Mouse (Mus musculus): Measurements from ENCODE around the gene Mgea5. TPM values are rescaled to one million over a fixed set of nuclear protein-coding genes. Genes with fewer than 3 reads are reported as not detected.

Gene Mgea5
- polyA plus RNA-seq, 1 experiment: 134 TPM

DNA sequence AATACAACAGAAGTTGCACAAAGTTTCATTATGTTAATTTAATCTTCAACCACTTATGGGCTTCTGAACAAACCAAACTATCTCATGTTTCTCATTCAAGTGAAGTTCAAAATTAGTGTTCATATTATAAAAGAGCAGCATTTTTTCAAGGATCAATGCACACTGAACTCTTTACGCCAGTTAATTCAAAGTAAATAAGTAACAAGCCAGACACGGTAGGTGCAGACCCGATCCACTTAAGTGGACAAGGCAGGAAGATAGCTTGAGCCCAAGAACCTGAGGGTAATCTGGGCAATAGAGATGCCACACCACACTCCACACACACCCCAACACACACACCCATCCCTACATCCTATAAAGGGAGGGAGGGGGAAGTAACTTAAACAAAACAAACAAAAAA, 30.1 kb downstream of the Mgea5 start:
- no peak overlapping the region for H3K27ac ChIP-seq (ENCODE audit: insufficient read depth, low read length)
- H3K4me3 ChIP-seq (ENCODE audit: insufficient read depth, low read length): no peak overlapping the region
- 0 out of 2 replicates have a peak, but pooled peaks cover 2% of the 10 kb centered on the region for H3K4me1 ChIP-seq (ENCODE audit: control insufficient read depth, insufficient read depth, low read length)
- no peak for TF ChIP-seq POLR2A (IDR thresholded peaks at IDR 0.05; ENCODE audit: extremely low read depth, insufficient read depth, low read length)
- no peak for TF ChIP-seq CTCF (IDR thresholded peaks at IDR 0.05; ENCODE audit: extremely low read depth, insufficient read depth, low read length)

DNA sequence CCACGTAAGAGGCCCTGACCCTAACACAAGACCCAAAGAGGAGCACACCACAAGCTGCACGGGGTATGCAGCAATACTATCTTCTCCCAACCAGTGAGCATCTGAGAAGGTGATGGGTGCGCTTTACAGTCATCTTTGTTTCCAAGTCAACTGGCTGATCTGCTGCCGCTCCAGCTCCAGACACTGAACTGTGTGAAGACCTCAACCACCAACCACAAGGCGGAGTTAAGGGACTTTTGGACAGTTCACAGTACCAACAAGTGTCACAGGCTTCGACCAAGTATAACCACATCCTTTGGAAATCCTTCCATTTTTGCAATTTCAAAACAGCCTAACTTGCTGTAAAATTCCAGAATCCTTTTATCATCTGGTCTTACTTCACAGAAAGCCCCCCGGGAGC, 31.8 kb downstream of the Mgea5 start:
- H3K27ac ChIP-seq (ENCODE audit: insufficient read depth, low read length): no peak overlapping the region
- TF ChIP-seq POLR2A (IDR thresholded peaks at IDR 0.05; ENCODE audit: extremely low read depth, insufficient read depth, low read length) (no peak), CTCF (IDR thresholded peaks at IDR 0.05; ENCODE audit: extremely low read depth, insufficient read depth, low read length) (no peak)
- no peak overlapping the region for H3K4me3 ChIP-seq (ENCODE audit: insufficient read depth, low read length)
- H3K4me1 ChIP-seq (ENCODE audit: control insufficient read depth, insufficient read depth, low read length): 0 out of 2 replicates have a peak, but pooled peaks cover 2% of the 10 kb centered on the region

DNA sequence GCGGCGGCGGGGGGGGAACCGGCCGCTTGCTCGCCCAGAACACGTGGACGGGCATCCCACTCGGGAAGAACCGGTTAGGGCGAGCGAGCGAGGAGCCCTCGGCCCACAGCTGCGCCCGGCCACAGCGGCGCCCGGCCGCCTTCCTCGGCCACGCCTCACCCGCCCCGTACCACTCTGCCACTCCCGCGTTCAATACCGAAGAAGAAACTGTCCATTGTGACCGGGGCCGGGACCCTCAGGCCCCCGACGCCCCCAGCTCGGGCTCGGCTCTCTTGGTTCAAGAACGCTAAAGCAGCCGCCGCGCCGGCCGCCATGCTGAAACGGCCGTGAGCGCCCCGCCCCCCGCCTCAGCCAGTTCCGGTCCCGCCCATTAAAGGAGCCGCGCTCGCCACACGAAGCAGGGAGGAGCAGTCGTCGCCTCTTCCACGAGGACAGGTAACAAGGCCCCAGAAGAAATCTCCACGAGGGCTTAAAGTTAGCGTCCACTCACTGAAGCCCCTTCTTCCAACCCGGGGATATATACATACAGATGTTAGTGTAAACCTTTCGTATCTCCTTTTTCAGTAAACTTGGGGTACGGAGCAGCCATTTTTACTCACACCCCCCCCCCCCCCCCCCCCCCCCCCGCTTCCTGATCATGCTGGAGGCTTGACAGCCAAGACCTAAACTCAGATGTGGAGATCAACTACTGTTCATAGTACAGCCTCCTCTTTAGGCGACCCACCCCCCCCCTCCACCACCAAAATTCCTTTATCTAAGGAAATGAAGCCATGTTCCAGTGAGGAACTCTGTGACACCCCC, 34.2 kb downstream of the Mgea5 start, which contains the start of gene Npm3:
Gene Npm3 (minus strand): TSS at position 349 of the 801 bp plus-strand sequence.
- no peak within 1 kb of the TSS for H3K27ac ChIP-seq (ENCODE audit: insufficient read depth, low read length)
- TF ChIP-seq CTCF (IDR thresholded peaks at IDR 0.05; ENCODE audit: extremely low read depth, insufficient read depth, low read length): no peak
- TF ChIP-seq POLR2A (IDR thresholded peaks at IDR 0.05; ENCODE audit: extremely low read depth, insufficient read depth, low read length): no peak
- H3K4me1 ChIP-seq (ENCODE audit: control insufficient read depth, insufficient read depth, low read length): 0 out of 2 replicates have a peak, but pooled peaks cover 2% of the 10 kb centered on the region
- peak within 1 kb of the TSS; percentile 57 for H3K4me3 ChIP-seq (ENCODE audit: insufficient read depth, low read length)

DNA sequence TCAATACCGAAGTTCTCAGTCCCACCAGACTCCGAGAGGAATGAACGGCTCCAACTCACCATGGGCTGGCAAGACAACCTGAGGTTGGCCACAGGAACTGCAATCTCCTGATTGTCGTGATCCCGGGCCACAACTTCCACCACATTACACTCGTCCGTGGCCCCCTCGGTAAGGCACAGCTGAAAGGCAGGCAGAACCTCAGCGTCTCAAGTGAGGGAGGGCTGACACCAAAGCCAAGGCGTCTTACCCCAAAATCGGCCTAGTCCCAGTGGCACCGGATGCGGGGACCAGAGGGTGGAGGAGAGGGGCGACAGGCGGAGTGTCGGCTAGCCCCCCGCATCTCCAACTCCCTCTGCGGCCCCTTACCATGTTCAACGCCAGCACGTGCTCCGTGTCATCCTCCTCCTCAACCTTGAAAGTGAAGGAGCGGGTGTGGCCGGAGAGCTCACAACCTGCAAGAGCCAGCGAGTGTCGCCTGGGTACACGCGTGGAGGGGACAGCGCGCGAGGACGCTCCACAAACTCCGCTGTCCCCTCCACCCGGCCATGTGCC, 34.9 kb downstream of the Mgea5 start:
- peak overlapping the region; percentile 57 for H3K4me3 ChIP-seq (ENCODE audit: insufficient read depth, low read length)
- TF ChIP-seq CTCF (IDR thresholded peaks at IDR 0.05; ENCODE audit: extremely low read depth, insufficient read depth, low read length): no peak
- no peak for TF ChIP-seq POLR2A (IDR thresholded peaks at IDR 0.05; ENCODE audit: extremely low read depth, insufficient read depth, low read length)
- no peak overlapping the region for H3K27ac ChIP-seq (ENCODE audit: insufficient read depth, low read length)
- H3K4me1 ChIP-seq (ENCODE audit: control insufficient read depth, insufficient read depth, low read length): 0 out of 2 replicates have a peak, but pooled peaks cover 2% of the 10 kb centered on the region

DNA sequence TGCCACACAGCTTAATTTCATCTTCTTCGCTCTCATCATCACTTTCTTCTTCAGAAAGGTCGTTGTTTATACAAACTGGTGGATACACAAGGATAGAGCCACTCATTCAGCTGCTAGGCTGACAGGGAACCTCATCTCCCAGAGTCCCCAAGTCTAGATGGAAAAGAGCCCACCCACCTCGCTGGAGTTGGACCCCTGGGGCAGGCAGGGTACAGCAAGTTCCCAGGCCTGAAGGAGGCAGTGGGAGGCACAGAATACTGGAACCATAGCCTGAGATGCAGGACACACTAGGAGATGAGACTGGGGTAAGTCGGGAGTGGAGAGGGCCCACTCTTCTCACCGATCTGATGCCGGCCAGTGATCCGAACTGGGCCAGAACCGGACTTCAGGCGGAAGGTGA, 35.4 kb downstream of the Mgea5 start:
- Histone ChIP-seq H3K27ac (ENCODE audit: insufficient read depth, low read length) (no peak overlapping the region), H3K4me1 (ENCODE audit: control insufficient read depth, insufficient read depth, low read length) (0 out of 2 replicates have a peak, but pooled peaks cover 2% of the 10 kb centered on the region), H3K4me3 (ENCODE audit: insufficient read depth, low read length) (peak overlapping the region; percentile 57; the same call in 1 of the 2 replicates)
- TF ChIP-seq CTCF (IDR thresholded peaks at IDR 0.05; ENCODE audit: extremely low read depth, insufficient read depth, low read length): no peak
- no peak for TF ChIP-seq POLR2A (IDR thresholded peaks at IDR 0.05; ENCODE audit: extremely low read depth, insufficient read depth, low read length)

DNA sequence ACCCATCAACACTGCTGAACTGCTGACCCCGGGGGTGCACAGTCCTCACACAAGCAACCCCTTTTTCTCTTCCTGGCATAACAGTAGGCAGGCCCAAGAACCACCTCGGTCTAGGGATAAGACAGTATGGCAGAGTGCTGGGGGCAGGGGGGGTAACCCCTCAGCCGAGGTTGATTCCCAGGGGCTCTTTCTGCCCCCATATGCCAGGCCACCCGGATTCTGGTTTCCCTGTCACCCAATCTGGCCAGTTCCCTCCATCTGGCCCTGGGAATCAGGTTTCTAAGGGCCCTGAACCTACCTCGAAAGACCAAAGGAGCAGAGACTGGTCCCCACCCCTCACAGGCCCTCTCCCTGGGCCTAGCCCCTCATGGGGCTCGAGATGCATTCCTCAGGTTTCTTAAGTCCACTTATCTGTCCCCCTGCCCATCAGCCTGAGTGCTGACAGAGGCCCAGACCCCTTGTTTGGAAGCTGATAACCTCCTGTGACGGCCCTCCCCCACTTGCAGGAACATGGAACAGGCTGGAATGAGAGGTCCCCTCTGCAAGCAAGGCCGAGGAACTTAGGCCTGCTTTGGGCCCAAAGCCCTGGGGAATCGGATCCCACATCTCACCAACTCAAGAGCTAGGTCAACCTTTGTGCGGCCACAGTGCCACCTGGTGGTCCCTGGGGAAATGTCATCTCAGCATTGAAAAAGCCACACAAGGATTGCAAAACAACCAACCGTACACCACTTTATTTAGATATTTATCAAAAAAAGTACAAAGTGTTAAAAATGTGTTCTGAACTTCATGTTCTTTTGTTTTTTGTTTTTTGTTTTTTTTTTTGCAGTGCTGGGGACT, 36.4 kb downstream of the Mgea5 start:
- H3K4me1 ChIP-seq (ENCODE audit: control insufficient read depth, insufficient read depth, low read length): 0 out of 2 replicates have a peak, but pooled peaks cover 2% of the 10 kb centered on the region
- no peak overlapping the region for H3K4me3 ChIP-seq (ENCODE audit: insufficient read depth, low read length)
- TF ChIP-seq POLR2A (IDR thresholded peaks at IDR 0.05; ENCODE audit: extremely low read depth, insufficient read depth, low read length) (no peak), CTCF (IDR thresholded peaks at IDR 0.05; ENCODE audit: extremely low read depth, insufficient read depth, low read length) (peak; percentile 90)
- H3K27ac ChIP-seq (ENCODE audit: insufficient read depth, low read length): no peak overlapping the region

DNA sequence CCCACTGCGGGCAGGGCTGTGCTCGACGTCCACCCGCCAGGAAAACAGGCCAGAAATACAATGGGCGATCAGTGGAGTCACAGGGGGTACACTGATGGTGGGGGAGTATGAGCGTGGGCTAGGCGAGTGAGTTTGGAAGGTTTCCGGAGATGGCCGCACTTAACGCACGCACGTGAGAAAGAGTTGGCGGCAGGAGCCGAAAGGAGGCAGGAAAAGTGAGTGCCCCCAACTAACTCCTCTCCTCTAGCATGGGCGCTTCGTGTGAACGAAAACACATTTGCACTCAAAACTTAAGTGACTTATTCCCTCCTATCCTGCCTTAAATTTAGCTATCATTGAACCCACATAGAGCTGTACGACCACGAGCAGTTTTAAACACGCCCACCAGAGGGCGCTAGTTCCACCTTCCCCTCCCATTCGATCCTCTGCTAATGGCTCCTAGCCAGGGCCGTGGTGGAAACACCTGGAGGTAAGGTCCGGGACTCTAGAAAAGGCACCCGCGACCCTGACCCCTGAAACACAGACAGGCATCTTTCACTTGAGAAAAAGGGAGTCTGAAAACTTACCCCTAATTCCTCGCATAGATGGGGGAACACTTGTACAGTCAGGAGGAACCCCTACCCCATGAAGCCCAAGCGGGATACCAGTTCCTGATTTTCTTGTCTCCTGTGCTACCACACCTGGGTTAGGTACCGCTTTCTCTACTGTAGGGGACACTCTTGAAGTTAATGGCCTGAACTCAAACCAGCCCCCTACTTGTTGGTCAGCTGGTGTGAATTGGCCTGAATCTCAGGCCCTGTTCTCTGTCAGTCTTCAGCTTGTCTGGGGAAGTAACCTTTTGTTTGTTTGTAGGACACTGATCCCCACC, 37.2 kb downstream of the Mgea5 start:
- Histone ChIP-seq H3K27ac (ENCODE audit: insufficient read depth, low read length) (no peak overlapping the region), H3K4me3 (ENCODE audit: insufficient read depth, low read length) (no peak overlapping the region), H3K4me1 (ENCODE audit: control insufficient read depth, insufficient read depth, low read length) (0 out of 2 replicates have a peak, but pooled peaks cover 2% of the 10 kb centered on the region)
- TF ChIP-seq CTCF (IDR thresholded peaks at IDR 0.05; ENCODE audit: extremely low read depth, insufficient read depth, low read length) (peak; percentile 81), POLR2A (IDR thresholded peaks at IDR 0.05; ENCODE audit: extremely low read depth, insufficient read depth, low read length) (no peak)

DNA sequence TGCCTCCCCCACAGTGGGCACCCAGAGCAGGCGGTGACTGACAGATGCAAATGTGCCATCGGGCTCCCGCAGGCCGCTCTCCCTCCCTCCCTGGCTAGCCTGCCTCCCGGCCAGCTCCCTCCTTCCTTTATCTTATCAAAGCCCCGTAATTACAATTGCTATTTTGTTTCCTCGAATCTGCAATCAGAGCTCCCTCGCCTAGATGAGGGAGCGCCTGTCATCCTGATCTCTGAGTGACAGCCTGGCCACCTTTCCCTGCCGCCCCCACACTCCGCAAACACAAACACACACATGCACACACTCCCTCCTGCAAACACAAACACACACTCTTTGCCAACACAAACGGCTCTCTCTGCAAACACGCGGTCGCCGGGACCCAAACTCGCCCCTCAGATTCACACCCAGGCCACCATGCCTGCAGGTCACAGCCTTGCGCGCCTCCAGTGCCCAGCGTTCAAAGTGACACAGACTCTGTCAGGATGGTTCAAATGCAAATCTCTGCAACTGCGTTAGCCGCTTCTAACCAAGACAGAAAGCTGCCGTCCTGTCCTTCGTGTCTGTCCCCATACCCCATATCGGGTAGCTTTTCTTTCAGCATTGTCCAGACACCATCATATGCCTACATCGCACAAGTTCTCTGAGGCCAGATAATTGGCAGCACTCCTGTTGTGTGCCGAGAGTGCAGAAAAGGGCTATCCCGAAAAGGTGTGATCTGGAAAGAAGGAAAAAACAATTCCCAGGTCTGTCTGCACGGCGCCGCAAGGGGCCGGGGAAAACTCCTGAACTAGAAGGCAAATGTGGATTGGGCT, 38.1 kb downstream of the Mgea5 start:
- Histone ChIP-seq H3K4me1 (ENCODE audit: control insufficient read depth, insufficient read depth, low read length) (0 out of 2 replicates have a peak, but pooled peaks cover 2% of the 10 kb centered on the region), H3K4me3 (ENCODE audit: insufficient read depth, low read length) (no peak overlapping the region), H3K27ac (ENCODE audit: insufficient read depth, low read length) (no peak overlapping the region)
- no peak for TF ChIP-seq CTCF (IDR thresholded peaks at IDR 0.05; ENCODE audit: extremely low read depth, insufficient read depth, low read length)
- no peak for TF ChIP-seq POLR2A (IDR thresholded peaks at IDR 0.05; ENCODE audit: extremely low read depth, insufficient read depth, low read length)

Measured in cortical plate, adult 2 months (tissue).